Mouse (Mus musculus): ENCODE data around the gene Oas2.
"Not testable (repeated sequence)": the region's sequence is repeated elsewhere in the genome, so short reads cannot be mapped to it uniquely, and the experiment has no call there.

Oas2 gene

DNA sequence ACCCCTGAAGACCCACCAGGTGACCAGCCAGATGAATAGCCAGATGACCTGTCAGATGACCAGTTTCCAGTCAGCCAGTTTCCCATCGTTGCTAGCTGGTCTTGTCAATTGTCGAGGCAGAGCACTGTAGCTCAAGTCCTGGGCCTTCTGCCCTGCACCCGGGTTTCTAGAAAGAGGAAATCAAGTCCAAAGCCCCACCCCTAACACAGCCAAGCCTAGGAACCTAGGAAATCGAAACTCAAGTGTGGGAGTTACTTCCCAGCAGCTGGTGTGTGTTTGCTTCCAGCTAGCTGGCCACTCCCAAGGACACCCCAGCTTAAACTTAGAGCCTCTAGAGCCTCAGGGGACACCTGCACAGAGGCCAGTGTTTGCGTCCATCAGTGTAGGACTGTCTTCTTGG lies at the start of gene Oas2:
Gene Oas2, minus strand, starts transcription at position 166 of the 400 bp plus-strand sequence.
- no peak for DNase-seq (ENCODE audit: low spot score)

DNA sequence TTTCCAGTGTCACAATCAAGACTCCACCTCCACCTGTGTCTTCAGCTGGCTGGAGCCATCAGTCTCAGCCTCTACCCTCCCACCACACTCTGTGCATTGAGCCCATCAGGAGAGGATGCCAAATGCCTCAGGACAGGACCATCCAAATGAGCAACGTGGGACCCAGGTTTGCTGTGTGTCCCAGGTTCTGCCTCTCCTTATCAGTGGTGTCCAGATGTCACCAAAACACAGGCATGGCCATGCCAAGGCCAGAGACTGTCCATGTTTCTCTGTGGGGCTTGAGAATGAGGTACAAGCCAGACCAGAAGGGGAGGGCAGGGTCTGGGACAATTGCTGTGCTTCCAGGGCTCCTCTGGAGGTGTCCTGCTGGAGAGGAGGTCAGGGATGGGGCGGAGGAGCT lies 49.3 kb upstream of the Oas2 start:
- not testable (repeated sequence) for DNase-seq (ENCODE audit: low spot score)

DNA sequence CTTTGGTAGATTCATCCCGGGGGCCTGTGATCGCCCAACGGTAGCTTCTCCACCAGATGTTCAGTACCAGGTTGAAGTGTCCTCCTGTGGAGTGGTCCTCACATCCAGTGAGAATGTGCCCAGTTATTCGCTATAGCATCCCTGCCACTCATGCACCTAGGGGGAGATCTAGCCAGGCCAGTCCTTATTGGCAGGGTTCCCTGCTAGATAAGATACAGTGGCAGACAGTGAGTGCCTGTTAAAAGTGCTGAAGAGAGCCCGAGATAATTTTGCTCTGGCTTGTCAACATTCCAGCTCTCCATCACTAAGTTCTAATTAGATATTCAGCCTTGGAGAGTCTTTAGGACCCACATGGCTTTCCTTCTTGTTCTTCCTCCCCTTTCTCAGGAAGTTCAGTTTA lies 48.5 kb upstream of the Oas2 start:
- not testable (repeated sequence) for DNase-seq (ENCODE audit: low spot score)

DNA sequence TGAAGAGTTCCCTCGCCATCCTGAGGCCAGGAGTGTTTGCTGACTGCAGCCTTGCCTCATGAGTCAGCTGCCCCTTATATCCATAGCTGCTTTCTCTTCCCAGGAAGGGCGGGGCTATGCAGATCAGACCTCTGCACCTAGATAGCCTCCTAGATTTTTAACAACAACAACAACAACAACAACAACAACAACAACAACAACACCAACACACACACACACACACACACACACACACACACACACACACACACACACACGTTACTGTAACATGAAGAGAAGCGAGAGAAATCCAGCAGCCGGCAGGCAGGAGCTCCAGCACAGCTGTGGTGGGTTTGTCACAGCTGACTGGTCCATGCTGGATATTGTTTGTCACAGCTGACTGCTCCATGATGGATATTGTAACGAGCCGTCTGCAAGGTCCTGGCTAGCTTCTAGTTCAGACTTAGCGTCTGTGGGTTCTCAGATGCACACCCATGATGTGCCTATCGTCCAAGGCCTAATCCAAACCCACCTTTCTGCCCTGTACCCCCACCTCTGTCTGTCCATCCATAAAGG lies 45.9 kb upstream of the Oas2 start, which contains the start of gene Oas1e:
Gene Oas1e, minus strand, starts transcription at position 51 of the 555 bp plus-strand sequence.
- not testable (repeated sequence) for DNase-seq (ENCODE audit: low spot score)

DNA sequence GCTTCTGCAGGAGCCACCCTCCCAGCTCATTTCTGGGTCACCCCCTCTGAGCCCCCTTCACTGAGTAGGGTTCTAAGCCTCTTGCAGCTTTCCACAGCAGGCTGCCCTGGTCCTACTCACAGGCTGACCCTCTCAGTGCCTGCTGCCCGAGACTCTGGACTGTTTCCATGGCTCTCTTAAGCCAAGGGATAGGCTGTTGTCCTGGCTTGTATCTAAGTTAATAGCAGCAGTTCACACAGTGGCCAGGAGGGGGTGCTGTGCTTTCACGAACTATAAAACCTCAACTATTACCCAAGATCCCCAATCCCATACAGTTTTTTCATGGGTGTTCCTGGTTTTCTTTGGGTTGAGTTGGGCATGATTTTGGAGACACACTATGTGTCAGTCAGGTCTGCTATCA lies 43.4 kb upstream of the Oas2 start:
- peak; percentile 63 for DNase-seq (ENCODE audit: low spot score)

DNA sequence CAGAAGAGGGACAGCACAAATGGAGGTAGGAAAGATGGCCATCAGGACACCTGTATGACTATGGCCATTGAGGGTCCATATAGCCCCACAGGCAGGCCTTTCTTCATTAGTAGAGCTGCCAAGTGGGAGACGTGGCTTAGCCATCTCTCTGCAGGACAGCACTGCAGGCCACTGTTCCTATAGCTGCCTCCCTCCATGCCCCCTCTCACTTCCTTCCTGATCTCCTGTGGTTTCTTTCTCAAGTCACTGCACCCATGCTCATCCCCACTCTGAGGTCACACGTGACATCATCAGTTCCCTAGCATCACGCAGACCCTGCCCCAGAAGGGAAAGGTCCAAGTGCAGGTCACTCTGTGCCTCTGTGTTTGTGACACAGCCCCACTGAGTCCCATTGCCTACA lies 37.4 kb upstream of the Oas2 start:
- no peak for DNase-seq (ENCODE audit: low spot score)

DNA sequence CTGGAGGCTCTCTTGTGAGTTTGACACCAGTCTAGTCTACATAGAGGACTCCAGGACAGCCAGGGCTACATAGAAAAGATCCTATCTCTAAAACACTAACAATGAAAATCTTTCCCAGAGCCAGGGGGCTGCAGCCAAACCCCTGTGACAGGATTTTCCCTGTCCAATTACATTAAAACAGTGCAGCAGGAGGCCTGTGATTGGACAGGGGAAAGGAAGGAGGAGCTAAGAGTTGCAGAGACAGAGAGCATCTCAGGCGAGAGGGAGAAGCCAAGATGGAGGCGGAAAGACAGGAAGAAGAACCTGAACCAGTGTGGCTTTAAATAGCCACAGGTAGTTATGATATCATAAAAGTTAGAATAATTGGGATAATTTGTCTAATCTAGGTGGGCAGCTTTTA lies 32.8 kb upstream of the Oas2 start:
- DNase-seq (ENCODE audit: low spot score), result no peak

DNA sequence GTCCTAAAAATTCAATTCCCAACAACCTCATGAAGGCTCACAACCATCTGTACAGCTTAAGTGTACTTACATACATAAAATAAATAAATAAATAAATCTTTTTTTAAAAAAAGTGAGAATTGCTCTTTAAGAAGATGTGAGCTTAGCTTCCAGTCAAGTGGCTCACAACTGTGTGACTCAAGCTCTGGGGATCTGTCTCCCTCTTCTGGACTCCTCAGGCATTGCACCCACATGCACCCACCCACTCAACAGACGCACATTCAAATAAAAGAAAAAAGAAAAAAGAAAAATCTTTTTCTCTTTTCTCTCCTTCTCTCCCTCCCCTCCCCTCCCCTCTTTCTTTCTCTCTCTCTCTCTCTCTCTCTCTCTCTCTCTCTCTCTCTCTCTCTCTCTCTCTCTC lies 32.0 kb upstream of the Oas2 start:
- no peak for DNase-seq (ENCODE audit: low spot score)

DNA sequence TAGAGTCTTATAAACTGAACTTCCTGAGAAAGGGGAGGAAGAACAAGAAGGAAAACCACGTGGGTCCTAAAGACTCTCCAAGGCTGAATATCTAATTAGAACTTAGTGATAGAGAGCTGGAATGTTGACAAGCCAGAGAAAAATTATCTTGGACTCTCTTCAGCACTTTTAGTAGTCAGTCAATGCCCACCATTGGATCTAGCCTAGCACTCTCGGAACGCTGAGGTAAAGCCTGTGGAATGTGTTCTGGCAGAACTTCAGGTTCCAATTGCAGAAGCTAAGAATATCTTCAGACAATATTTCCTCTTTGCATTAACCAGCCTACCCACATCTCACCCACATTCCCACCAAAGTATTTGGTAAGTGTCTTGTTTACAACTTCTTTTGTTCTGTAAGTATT lies 30.3 kb upstream of the Oas2 start:
- DNase-seq (ENCODE audit: low spot score), result no peak

DNA sequence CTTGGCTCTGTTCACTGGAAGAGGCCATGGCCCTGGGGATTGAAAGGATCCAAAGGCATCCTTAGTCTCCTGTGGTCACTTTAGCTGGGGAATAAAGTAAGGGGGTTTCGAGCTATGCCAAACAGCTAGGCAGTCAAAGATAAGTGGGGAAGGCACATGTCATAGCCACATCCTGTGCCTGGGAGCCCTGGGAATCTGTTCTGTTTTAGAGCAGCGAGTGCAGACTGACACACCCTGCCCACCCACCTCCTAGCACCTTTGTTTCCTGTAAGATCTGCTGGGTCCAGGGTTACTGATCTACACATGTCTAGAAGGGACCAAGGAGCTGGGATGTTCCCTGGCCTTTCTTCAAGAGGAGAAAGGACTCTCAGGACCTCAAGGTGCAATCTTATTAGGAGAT lies 29.3 kb upstream of the Oas2 start:
- no peak for DNase-seq (ENCODE audit: low spot score)

DNA sequence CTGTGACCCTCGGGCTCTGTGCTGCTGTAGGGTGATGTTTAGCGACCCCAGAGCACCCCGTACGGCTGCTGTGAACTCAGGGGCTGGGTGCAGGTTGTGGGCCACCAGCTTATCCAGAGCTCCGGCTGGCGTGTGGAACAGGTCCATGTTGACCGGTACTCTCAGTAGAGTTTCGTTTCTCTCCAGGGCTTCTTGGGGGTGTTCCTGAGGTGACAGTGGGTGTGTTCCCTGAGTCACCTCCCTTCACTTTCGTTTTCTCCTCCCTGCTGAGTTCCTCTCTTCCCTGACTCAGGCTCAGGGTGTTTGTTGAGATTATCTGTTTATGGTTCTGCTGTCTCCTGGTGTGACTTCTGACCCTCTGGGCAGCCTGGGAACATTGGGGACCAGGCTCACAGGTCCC lies 27.8 kb upstream of the Oas2 start, which contains the start of gene Oas3:
Gene Oas3, minus strand, starts transcription at position 184 of the 400 bp plus-strand sequence.
- no peak for DNase-seq (ENCODE audit: low spot score)

DNA sequence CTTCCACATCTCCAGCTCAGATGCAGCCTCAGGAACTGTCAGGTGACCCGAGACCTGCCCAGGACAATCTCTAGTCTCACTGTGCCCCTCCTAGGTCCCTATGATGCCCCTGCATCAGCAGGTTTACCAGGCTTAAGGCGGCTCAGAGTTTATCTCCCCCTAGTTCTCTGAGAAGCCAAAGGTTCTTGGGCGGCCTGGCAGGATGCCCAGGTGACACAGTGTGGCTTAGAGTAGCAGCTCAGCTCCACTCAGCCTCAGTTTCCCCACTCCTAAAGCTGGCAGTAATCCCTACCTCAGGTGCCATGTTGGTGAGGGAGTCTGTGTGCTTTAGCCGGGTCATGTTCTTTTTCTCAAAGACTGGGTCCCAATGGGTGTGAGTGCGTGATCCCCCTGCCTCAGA lies 27.1 kb upstream of the Oas2 start:
- no peak for DNase-seq (ENCODE audit: low spot score)

DNA sequence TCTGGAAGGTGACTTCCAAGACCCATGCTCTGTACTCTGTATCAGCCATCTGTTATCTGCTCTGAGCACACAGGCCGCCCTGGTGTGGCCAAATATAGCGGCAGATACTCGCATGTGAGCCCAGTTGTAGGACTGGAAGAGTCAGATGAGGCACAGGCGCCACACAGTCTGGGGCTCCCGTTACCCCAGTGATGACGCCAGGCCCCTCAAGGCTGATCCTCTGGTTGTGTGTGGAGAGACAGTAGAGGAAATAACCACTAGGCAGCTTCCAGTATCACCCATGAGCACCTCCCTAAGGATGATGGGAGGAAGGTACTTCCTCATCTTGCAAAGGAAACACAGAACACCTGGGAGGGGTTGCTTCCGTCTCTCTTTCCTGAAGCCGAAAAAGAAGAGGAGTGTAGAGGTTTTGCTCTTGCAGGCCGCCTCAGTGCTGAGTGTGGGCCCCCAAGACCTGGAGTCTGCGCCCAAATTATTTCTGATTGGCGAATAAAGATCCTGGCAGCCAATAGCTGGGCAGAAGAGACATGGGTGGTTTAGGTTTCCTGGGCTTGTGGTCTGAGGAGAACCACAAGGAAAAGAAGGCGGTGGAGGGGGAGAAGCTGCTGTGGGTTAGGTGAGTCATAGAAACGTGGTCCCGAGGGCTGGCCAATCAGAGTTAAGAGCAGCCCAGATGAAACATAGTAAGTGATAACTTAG lies 25.8 kb upstream of the Oas2 start:
- DNase-seq (ENCODE audit: low spot score), result no peak

DNA sequence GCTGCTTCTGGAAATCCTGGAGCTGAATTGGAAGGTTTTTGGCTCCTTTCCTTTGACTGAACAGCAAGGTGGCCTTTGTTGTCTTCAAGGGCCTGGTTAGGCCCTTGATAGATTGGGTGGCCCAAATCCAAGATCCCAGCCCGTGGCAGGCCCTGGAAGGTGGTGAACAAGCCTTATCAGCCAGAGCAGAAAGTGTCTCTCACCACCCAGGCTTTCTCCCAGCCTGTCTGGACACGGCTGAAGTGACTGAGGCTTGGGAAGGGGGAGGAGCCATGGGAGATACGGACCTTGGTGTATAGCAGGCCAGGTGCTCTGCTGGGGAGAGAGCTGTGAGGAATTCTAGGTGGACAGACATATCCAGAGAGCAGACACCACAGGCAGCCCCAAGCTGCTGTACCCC lies 19.7 kb upstream of the Oas2 start:
- DNase-seq (ENCODE audit: low spot score), result no peak

DNA sequence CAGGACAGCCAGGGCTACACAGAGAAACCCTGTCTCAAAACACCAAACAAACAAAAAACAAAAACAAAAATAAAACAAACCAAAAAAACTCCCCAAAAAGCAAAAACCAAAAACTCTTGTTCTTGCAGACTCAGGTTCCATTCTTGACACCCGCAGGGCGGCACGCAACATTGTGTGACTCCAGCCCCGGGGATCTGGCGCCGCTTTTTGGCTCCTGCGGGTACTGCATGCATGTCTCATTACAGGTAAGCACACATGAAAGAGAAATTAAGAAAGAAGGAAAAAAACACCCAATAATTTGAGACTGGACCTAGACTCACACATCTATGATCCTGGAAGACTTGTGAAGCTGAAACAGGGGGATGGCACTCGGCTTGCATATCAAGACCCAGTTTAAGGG lies 15.4 kb upstream of the Oas2 start:
- no peak for DNase-seq (ENCODE audit: low spot score)

DNA sequence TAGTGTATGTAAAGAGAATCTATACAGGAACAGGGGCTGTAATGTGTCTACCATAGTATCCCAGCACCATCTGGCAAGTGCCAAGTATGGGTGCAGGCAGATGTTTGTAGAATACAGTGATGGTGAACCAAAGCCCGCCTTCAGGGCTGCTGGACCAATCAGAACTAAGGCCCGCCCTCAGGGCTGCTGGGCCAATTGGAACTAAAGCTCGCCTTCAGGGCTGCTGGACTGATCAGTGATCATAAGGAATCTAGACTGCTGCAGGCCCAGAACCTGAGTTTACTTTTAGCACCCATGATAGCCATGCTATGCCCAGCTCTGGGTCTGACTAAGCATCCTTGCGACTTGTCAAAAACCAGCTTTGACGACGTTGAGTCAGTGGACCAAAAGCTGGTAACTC lies 12.2 kb upstream of the Oas2 start:
- DNase-seq (ENCODE audit: low spot score), result no peak

DNA sequence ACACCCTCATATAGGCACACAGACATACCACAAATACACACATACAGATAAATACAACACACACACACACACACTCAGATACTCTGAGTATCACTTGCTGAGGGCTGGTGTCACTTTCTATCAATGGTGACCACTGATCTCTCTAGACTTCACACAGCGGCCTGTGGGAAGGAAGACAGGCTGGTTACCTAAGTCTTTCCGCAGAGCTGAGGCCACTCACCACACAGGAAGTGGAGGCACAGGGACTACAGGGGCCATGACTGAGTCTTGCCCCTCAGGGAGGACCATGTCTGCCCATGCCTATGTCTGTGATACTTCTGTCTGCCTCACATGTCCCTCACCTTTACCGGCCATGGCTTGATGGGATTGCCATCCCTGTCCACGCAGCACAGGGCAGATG lies 4.6 kb upstream of the Oas2 start:
- no peak for DNase-seq (ENCODE audit: low spot score)

DNA sequence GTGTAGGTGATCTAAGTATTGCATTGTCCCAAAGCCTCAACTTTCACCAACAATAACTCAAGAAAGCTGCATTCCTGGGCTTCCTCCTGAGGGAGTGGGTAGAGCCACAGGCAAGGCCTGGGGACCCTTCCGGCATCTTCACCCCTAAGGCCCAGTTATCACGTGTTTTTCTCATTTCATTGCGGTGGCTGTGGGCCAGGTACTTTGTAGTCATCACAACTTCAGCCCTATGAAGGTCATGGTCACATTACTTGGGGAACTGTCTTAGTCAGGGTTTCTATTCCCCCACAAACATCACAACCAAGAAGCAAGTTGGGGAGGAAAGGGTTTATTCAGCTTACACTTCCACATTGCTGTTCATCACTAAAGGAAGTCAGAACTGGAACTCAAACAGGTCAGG lies 3.1 kb upstream of the Oas2 start:
- no peak for DNase-seq (ENCODE audit: low spot score)

DNA sequence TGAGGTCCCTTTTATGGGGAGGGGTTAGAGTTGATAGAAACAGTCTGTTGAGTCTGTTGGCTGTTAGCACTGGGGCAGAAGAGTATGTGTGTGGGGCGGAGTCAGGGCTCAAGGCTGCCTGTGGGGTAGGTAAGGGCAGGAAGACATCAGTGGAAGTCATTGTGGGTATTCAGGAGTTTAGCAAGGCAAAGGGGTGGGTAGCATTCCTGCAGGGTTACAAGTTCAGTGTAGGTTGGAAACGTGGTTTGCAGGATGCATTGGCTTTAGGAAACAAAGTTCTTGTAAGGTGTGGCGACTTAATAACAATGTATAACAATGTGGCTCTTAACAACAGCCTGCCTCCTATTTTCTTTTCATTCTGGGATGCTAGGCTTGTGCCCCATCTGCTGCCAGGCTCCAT lies 1.6 kb upstream of the Oas2 start:
- no peak for DNase-seq (ENCODE audit: low spot score)

DNA sequence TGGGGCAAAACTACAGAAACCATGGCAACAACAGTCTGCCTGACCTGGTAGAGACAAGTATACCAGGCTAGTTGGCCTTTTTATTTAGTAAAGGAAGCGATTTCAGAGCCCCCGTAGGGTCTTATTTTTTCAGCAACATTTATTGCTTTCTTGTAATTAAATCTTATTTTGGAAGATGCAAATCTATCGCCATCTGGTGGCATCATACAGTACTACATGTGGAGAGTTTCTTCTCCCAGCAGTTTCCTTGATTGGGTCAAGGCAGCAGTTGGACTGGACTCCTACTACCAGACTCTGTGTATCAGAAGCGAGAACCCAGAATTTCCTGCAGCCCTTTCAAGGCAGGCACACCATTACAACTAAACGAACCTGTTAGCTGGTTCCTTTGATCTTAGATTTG lies 3.2 kb downstream of the Oas2 start:
- peak; percentile 82 for DNase-seq (ENCODE audit: low spot score)

DNA sequence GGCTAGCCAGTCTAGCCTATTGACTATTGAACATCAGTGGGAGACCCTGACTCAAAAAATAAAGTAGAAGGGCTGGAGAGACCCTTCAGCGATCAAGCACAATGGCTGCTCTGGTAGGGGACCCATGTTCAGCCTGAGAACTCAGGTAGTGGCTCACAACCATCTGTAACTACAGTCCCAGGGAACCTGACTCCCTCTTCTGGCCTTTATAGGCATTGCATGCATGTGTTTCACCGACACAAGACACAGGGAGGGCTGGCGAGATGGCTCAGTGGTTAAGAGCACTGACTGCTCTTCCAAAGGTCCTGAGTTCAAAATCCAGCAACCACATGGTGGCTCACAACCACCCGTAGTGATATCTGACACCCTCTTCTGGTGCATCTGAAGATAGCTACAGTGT lies 7.5 kb downstream of the Oas2 start:
- peak; percentile 15 for DNase-seq (ENCODE audit: low spot score)

DNA sequence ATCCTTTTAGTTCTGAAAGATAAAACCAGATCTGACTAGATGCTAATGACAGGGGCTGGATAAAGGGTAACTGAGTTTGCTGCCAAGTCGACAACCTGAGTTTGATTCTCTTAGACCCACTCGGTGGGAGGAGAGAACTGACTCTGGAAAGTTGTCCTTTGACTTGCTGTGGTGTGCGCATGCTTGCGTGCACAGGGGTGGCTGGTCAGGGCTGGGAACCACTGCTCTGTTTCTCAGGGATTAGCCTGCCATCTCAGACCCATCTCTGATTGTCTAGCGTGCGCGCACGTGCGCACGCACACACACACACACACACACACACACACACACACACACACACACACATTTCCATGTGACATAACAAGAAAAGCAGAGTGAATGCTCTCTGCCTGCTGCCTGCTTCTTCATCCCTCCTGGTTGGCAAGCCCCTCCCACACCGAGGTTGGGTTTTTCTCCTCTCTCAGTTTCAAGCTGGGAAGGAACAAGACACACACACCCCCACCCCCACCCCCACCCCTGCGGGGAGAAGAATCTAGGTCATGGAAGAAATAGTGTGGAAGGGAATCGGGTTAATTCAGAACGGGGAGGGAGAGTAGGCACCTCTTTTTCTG lies 15.2 kb downstream of the Oas2 start:
- no peak for DNase-seq (ENCODE audit: low spot score)

DNA sequence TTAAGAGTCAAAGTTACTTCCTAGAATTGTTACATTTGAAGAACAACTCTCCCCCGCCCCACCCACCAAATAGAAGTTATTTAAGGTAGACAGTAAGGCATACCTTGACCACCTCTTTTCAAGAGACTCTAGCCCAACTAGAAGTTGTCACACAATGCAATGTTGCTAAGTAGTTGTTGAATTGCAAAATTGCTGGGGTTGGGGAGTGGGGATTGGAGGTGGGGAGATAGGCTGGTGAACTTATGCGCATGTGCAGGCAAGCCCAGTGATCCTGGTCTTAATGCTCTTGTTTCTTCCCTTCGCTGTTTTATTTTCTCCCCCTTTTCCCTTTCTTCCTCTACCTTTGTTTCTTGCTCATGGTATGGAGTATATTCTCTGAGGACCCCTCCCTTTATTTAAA lies 16.0 kb downstream of the Oas2 start:
- DNase-seq (ENCODE audit: low spot score), result no peak

DNA sequence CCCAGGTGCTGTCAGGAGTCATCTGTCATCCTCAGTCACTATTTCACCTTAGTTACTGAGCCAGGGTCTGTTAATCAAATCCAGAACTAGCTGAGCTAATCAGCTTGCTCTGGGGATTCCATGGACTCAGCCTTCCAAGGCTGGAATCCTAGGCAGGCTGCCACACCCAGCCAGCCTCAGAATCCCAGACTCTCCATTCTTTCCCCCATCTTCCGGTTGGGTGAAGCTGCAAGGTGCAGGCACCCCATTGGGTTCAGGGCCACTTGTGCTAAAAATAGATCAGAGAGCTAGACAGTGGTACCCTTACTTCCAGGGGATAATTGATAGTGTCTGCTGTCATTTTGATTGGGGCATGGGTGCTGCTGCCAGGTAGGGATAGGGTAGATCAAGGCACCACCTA lies 16.9 kb downstream of the Oas2 start:
- no peak for DNase-seq (ENCODE audit: low spot score)
